Mouse (Mus musculus) forebrain, embryonic 10.5 days (tissue): Measurements from ENCODE around the gene Acsf3. TPM values are rescaled to one million over a fixed set of nuclear protein-coding genes. Genes with fewer than 3 reads are reported as not detected.

Experiments
- DNase-seq: peaks from one replicate; pipeline ENCODE4 v3.0.0-alpha.2; 2017; ENCODE audit warnings: low spot score; ENCODE audit errors: extremely low spot score
- H3K27ac ChIP-seq: fragments of 300-500 bp; sonication (generic); 2 replicates; pipeline ENCODE4 v1.5.1; 2016; ENCODE audit warnings: mild to moderate bottlenecking
- H3K27me3 ChIP-seq: fragments of 300-500 bp; sonication (generic); 2 replicates; pipeline ENCODE4 v1.6.1; 2016; ENCODE audit warnings: mild to moderate bottlenecking; ENCODE audit not compliant: poor library complexity, severe bottlenecking
- H3K36me3 ChIP-seq: fragments of 300-500 bp; sonication (generic); replicated peaks from 2 replicates; pipeline ENCODE4 v1.6.1; 2016; ENCODE audit warnings: mild to moderate bottlenecking, moderate library complexity
- H3K4me1 ChIP-seq: fragments of 300-500 bp; sonication (generic); 2 replicates; pipeline ENCODE4 v1.6.1; 2016
- H3K4me3 ChIP-seq: fragments of 300-500 bp; sonication (generic); 2 replicates; pipeline ENCODE4 v1.5.1; 2016; ENCODE audit warnings: mild to moderate bottlenecking, moderate library complexity
- H3K9me3 ChIP-seq: fragments of 300-500 bp; sonication (generic); 2 replicates; pipeline ENCODE4 v1.6.1; 2016; ENCODE audit warnings: mild to moderate bottlenecking, moderate library complexity
- WGBS: fragments of 180-500 bp; shearing (Covaris S2); methylation state at CpG from one replicate; pipeline ENCODE4 v1.1.7; 2016; 5-methylcytosine and 5-hydroxymethylcytosine counted together
- polyA plus RNA-seq: library from polyadenylated mRNA; unstranded; fragments of >200 nt; fragmentation: Nextera tagmentation; extraction: Ambion mirVana; gene quantifications from 2 replicates; pipeline ENCODE4 v1.2.1, GENCODE M21; 2016

The Acsf3 gene
- polyA plus RNA-seq, 1 experiment from 2014 or later = 19.1 TPM

DNA sequence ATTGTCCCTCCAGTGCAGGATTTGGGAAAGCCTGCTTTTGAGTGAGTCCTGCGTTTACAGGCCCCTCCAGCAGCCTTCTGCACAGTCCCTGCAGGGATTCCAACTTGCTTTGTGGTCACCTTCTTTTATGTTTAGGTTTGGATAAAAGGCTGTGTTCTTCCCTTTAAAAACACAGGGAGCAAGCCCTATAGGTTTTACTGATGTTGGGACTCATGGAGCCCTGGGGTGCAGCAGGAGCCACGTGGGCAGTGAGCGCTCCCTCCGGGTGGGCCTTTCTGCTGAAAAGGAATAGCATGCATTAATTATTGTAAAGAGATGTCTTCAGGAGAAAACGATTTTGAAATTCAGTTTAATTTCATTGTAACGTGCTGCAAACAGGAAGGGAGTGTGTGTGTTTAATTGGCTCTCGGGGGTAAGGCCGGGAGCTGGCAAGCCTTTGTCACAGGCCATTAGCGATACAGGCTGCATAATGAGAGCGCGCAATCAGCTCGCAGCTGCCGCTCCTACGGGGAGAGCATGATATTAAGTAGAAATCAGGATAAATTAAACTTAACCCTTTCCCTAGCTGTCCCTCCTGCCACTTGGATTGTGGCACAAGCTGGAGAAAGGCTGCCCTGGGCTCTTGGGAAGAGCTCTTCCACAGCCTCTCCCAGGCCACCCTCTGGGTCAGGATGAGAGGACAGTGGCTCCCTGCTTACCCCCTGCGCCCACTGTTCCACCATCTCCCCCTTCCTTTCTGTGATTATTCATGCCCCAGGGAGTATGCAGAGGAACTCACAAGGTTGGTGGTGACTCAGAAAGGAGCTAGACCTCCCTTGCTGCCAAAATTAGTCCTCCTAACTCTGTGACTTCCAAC, 28.8 kb downstream of the Acsf3 start:
- H3K36me3 ChIP-seq = peaks cover 9% of the 10 kb centered on the region; the same call in 1 of the 2 replicates
- peaks cover 50% of the 10 kb centered on the region for H3K4me1 ChIP-seq
- peak; percentile 71 for DNase-seq
- WGBS = 8% methylated on average over 15 of the region's 15 CpGs
- peak overlapping the region; percentile 79 for H3K27ac ChIP-seq
- H3K9me3 ChIP-seq = no peaks in the 10 kb centered on the region
- peak overlapping the region; percentile 23; the same call in 1 of the 2 replicates for H3K4me3 ChIP-seq
- peaks cover 84% of the 10 kb centered on the region for H3K27me3 ChIP-seq

DNA sequence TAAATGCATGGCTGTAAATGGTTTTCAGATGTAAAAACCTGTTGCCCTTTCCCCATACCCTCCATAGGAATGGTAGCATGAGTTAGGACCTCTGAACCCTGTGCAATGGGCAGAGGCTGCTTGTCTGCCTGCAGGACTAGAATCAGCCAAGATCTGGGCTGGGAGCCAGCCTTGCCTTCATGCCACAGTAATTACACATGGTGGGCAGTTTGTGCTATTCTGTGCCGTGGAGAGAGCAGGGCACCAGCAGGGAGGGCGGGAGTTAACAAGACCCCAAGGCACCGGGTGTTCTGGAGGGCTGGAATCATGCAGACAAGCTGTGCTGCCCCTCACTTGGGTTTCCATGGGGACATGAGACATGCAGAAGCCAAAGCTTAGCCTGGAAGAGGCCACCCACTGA, 30.1 kb downstream of the Acsf3 start:
- 0 out of 2 replicates have a peak overlapping the region, but pooled peaks have one; percentile 15 for H3K27ac ChIP-seq
- no peak for DNase-seq
- peaks cover 81% of the 10 kb centered on the region for H3K27me3 ChIP-seq
- H3K9me3 ChIP-seq = no peaks in the 10 kb centered on the region
- WGBS = 49% methylated on average over 3 of the region's 3 CpGs
- H3K4me3 ChIP-seq = no peak overlapping the region
- H3K36me3 ChIP-seq = peaks cover 9% of the 10 kb centered on the region; the same call in 1 of the 2 replicates
- peaks cover 50% of the 10 kb centered on the region for H3K4me1 ChIP-seq

DNA sequence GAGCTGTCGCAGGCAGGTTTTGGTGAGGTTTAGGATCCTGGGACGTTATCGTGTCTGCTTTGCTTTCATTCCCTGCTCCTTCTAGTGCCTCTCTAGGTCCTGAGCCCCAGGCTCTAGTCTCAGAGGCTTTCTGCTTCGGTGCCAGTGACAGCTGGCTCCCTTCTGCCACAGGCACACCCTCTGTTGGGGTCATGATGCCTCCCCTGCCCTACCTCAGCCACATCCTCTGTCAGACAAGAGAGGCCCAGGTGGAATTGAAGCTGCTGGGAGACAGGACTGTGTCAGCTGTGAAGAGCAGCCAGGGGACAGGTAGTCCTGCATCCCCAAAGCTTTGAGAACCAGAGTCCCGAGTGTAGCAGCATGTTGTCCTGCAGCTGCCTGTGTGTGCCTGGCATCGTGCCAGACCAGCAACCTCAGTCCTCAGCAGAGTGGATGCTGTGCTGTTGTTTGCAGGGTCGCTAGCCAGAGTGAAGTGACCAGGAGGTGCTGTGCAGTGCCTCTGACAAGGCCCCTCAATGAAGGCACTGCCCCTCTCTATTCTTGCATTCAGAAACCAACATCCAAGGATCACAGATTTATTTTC, 31.8 kb downstream of the Acsf3 start:
- Histone ChIP-seq H3K4me1 (peaks cover 50% of the 10 kb centered on the region), H3K27me3 (peaks cover 86% of the 10 kb centered on the region), H3K27ac (no peak overlapping the region), H3K4me3 (no peak overlapping the region), H3K9me3 (no peaks in the 10 kb centered on the region), H3K36me3 (peaks cover 18% of the 10 kb centered on the region)
- 81% methylated on average over 7 of the region's 7 CpGs for whole genome bisulfite sequencing
- DNase-seq = no peak

DNA sequence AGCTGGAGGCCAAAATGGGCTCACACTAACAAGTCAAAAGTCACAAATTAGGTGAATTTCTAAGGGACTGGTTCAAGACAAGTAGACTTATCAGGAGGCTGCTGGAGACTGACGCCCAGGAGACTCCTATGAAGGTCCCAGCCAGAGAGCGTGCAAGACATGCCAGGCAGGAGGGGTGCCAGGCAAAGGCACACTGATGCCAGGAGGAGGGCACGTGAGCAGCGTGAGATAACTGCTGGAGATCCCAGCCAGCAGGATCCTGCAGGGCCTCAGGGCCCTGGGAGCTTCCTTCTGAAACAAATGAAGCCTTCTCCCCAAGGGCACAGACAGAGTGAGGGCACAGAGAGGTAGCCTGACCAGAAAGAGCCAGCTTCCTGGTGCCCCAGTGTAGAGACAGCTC, 32.6 kb downstream of the Acsf3 start:
- Histone ChIP-seq H3K36me3 (peaks cover 18% of the 10 kb centered on the region; the same call in 1 of the 2 replicates), H3K9me3 (no peaks in the 10 kb centered on the region), H3K4me1 (peaks cover 44% of the 10 kb centered on the region), H3K27me3 (peaks cover 86% of the 10 kb centered on the region), H3K4me3 (no peak overlapping the region), H3K27ac (no peak overlapping the region)
- DNase-seq = no peak
- WGBS = 83% methylated on average over 4 of the region's 4 CpGs

DNA sequence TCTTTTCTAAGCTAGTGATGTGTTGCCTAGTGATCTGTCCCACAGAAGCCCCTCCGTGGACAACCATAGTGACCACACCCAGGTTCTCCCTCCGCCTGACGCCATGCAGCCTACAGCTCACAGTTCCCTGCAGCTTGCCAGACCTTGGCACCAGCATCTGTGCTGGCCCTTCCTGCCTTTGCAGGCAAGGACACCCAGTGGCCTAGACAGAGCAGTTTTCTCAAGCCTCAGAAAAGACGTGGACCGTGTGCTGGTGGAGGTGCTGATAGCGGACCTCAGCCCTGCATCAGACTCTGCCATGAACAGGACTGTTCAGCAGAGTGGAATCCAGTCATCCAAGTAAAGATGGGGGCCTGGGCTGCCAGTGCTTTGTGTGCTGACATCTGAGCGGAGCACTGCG, 35.1 kb downstream of the Acsf3 start:
- H3K4me3 ChIP-seq = no peak overlapping the region

DNA sequence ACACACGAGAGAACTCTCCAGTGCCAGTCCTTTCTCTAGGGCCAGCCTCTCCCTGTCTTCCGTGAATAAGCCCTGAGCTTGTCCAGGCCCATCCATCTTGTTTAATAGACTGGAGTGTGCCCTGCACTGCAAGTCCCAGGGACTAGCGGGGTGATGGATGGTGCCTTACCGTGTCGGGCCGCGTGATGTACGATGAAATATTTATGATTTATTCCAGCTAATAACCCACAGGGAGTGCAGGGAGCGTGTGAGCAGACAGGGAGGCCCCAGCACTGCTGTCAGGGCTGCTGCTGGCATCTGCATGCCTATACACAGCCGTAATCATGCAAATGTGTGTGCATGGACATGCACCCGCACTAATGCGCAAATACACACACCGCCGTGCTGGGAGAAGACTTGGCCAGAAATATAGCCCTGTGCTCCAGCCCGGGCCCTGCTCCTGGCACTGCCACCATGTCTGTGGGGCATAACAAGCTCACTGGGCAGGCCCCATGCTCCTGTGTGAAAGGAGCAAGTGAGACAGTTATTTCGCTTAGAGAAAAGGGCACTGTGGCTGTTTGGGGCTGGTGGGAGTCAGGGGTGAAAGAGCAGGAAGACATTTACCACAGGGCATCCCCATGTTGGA, 36.7 kb downstream of the Acsf3 start:
- H3K27me3 ChIP-seq = peaks cover 86% of the 10 kb centered on the region
- H3K4me1 ChIP-seq = peaks cover 33% of the 10 kb centered on the region
- no peaks in the 10 kb centered on the region for H3K9me3 ChIP-seq
- DNase-seq = no peak
- H3K27ac ChIP-seq = 0 out of 2 replicates have a peak overlapping the region, but pooled peaks have one; percentile 37
- H3K4me3 ChIP-seq = no peak overlapping the region
- peaks cover 31% of the 10 kb centered on the region for H3K36me3 ChIP-seq
- 92% methylated on average over 16 of the region's 16 CpGs for WGBS

More for the DNA sequence above, 35.1 kb downstream of the Acsf3 start:
- Histone ChIP-seq H3K36me3 (peaks cover 27% of the 10 kb centered on the region; the same call in 1 of the 2 replicates), H3K4me1 (peaks cover 44% of the 10 kb centered on the region), H3K9me3 (no peaks in the 10 kb centered on the region), H3K27ac (no peak overlapping the region), H3K27me3 (peaks cover 86% of the 10 kb centered on the region)
- 81% methylated on average over 8 of the region's 8 CpGs for WGBS
- DNase-seq = no peak

DNA sequence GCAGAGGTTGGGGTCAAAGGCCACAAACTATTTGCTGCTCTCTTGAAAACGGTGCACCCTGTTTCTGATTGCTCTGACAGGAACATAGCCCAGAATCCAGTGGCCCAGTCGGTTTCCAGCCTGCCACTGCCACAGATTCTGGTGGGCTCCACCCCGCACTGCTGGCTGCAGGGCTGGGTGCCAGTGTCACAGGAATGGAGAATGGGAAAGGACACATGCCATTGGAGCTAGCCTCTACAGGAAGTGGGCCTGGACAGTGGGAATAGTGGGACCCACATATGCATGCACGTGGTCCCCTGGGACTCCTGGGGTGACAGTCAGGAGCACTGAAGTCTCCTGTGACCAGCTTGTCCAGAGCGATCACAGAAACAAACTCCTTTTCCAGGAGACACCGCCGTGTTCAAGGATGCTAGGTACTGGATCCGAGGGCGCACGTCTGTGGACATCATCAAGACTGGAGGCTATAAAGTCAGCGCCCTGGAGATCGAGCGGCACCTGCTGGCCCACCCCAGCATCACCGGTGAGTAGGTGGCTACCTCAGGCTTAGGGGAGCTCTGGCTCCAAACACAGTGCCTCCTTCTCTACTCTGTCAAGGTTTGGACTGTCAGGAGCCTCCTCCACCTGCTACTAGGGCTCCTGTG, 37.4 kb downstream of the Acsf3 start:
- no peaks in the 10 kb centered on the region for H3K9me3 ChIP-seq
- no peak for DNase-seq
- H3K4me1 ChIP-seq = peaks cover 36% of the 10 kb centered on the region
- H3K27me3 ChIP-seq = peaks cover 83% of the 10 kb centered on the region
- 83% methylated on average over 14 of the region's 14 CpGs for WGBS
- H3K36me3 ChIP-seq = peaks cover 34% of the 10 kb centered on the region
- no peak overlapping the region for H3K4me3 ChIP-seq
- 0 out of 2 replicates have a peak overlapping the region, but pooled peaks have one; percentile 11 for H3K27ac ChIP-seq

DNA sequence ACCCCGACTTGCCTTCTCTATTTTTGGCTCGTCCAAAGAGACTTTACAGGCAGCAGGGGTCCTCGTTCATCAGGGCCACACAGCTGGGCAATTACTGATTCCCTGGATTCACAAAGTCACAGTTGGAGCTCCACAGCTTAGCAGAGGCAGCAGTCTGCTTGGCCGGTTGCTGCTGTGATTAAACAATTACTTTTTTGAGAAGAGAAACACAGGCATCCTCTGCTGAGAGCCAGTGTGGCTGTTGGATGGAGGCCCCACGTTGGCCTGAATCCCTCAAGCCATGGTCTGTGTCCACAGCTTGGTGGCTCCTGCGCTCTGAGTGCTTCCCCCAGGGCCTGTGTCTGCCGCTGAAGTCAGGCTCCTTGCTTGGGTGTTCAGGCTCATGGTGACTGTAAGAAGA, 39.3 kb downstream of the Acsf3 start:
- Histone ChIP-seq H3K9me3 (no peaks in the 10 kb centered on the region), H3K27me3 (peaks cover 73% of the 10 kb centered on the region), H3K36me3 (peaks cover 37% of the 10 kb centered on the region), H3K4me3 (no peak overlapping the region), H3K4me1 (peaks cover 47% of the 10 kb centered on the region), H3K27ac (peak overlapping the region; percentile 52)
- 11% methylated on average over 7 of the region's 7 CpGs for WGBS
- DNase-seq = peak; percentile 34

DNA sequence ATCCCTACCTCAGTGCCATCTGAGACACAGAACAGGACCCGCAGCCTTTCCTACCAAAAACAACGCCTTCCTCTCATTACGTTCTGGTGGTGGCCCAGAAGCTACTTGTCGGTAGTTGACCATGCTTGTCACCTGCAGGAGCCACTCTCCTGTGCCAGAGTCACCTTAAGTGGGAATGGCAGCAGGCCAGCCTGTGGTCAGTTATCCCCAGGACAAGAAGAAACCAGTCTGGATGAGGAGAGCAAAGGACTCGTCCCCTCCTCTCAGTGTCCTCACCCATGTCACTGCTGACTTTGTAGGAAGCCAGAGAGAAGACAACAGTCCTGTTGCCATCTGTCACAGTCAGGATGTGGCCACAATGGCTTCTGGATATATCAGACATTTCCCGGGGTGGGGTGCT, 41.7 kb downstream of the Acsf3 start:
- Histone ChIP-seq H3K27me3 (peaks cover 52% of the 10 kb centered on the region), H3K27ac (no peak overlapping the region), H3K9me3 (no peaks in the 10 kb centered on the region), H3K4me1 (peaks cover 47% of the 10 kb centered on the region), H3K4me3 (no peak overlapping the region), H3K36me3 (peaks cover 28% of the 10 kb centered on the region)
- 87% methylated on average over 6 of the region's 6 CpGs for WGBS
- no peak for DNase-seq

DNA sequence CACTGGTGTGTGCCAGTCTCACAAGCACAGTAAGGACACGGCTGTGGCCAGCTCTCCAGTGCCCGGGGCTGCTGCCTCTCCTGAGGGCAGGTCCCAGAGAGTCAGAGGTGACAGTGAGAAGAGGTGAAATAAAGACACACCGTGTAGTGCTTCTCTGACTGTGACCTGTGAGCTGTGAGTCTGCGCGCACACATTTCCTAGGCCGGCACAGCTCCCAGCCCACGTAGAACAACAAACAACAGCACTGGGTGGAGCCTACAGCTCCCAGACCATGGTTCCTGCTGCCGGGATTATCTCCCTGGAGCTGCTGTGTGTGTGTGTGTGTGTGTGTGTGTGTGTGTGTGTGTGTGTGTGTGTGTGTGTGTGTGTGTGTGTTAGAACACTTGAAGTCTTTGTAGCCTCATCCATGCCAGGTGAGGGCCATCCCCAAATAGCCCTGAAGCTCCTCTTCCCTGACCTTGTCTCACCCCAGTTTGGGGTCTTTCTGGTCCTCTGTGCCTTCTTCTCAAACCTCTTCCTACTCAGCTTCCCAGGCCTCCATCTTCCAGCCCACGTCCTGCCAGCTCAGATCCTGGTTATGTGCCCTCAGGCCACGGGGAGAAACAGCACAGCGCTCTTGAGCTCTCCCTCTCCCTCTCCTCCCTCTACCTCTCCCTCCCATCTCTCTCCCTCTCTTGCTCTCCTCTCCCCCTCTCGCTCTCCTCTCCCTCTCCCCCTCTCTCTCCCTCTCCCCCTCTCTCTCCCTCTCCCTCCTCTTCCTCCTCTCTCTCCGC, 42.6 kb downstream of the Acsf3 start:
- Histone ChIP-seq H3K27ac (peak overlapping the region; percentile 46), H3K9me3 (no peaks in the 10 kb centered on the region), H3K27me3 (peaks cover 42% of the 10 kb centered on the region), H3K36me3 (peaks cover 21% of the 10 kb centered on the region), H3K4me3 (no peak overlapping the region), H3K4me1 (peaks cover 47% of the 10 kb centered on the region)
- DNase-seq = no peak
- WGBS = 41% methylated on average over 13 of the region's 13 CpGs

DNA sequence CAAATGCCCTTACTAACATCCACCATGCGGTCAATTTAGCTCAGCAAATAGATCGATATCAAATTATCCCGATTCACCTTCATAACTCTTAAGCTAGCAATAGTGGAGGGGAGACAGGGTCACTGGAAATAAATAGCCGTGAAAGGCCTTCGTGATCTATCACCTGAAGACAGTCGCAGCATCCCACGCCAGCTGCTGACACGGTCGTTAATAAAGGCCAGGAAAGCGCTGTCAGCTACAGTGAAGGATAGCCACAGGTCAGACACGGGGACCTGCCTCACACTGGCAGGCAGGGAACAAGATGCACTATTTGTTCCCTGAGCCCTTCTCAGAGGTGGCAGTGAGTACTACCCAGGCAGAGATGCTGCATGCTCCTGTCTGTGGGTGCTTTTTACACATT, 44.5 kb downstream of the Acsf3 start:
- H3K27me3 ChIP-seq = peaks cover 25% of the 10 kb centered on the region
- no peak overlapping the region for H3K4me3 ChIP-seq
- no peak overlapping the region for H3K27ac ChIP-seq
- no peak for DNase-seq
- H3K36me3 ChIP-seq = peaks cover 10% of the 10 kb centered on the region
- no peaks in the 10 kb centered on the region for H3K9me3 ChIP-seq
- 88% methylated on average over 11 of the region's 11 CpGs for WGBS
- peaks cover 37% of the 10 kb centered on the region for H3K4me1 ChIP-seq

DNA sequence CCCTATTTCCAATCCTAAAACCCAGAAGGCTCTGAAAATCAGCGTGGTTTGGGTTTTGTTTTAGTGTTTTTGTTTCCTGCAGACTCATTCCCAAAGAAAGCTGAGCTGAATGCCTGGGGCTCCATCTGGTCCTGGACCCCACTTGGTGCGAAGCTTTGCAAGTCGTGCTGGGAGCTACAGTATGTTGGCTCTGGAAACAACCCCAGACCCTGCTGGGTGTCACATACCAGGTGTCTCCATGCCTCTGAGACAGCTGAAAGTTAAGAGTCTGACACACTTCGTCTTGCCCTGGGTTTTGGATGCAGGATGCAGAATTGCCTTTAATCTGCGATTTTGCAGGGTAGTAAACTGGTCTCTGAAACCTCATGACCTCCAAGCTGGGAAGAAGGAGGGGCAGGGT, 49.3 kb downstream of the Acsf3 start:
- DNase-seq = no peak
- Histone ChIP-seq H3K27me3 (peaks cover 13% of the 10 kb centered on the region; the same call in 1 of the 2 replicates), H3K36me3 (no peaks in the 10 kb centered on the region), H3K27ac (0 out of 2 replicates have a peak overlapping the region, but pooled peaks have one; percentile 7), H3K9me3 (no peaks in the 10 kb centered on the region), H3K4me3 (no peak overlapping the region), H3K4me1 (peaks cover 26% of the 10 kb centered on the region)
- 46% methylated on average over 5 of the region's 5 CpGs for WGBS
